Mouse (Mus musculus): Measurements from ENCODE around the gene Yeats2. TPM values are rescaled to one million over a fixed set of nuclear protein-coding genes. Genes with fewer than 3 reads are reported as not detected.

Gene Yeats2
- polyA plus RNA-seq, 1 experiment from 2014 or later = 31.4 TPM

DNA sequence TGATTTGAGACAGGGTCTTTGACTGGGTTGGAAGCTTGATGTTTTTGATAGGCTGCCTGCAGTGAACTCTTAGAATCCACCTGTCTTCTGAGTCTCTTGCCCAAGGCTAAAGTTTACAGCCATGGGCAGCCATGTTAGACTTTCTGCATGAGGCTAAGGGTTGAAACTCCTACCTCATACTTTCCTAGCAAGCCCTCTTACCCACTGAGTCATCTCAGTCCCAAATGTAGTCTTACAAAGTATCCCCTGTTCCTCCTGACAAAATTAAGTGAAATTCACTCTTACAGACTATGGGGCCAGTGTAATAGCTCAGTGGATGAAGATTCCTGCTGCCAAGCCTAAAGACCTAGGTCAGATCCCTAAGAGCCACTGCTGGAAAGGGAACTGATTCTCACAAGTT, 106.2 kb downstream of the Yeats2 start:
- H3K9me3 ChIP-seq (ENCODE audit: control insufficient read depth, low read length) = no peaks in the 10 kb centered on the region
- no peak for DNase-seq (ENCODE audit: low spot score, missing footprints)
- ATAC-seq (ENCODE audit: low FRiP score) = no peak
- H3K27me3 ChIP-seq (ENCODE audit: control insufficient read depth, insufficient read depth, low read length) = no peaks in the 10 kb centered on the region
- H3K4me1 ChIP-seq (ENCODE audit: control insufficient read depth, insufficient read depth, low read length) = no peaks in the 10 kb centered on the region; the same call in 1 of the 2 replicates
- H3K9ac ChIP-seq (ENCODE audit: low read length) = no peak overlapping the region
- H3K4me3 ChIP-seq (ENCODE audit: low read depth, low read length) = no peak overlapping the region
- no peak overlapping the region for H3K27ac ChIP-seq (ENCODE audit: low read depth, low read length)
- H3K36me3 ChIP-seq (ENCODE audit: control insufficient read depth, insufficient read depth, low read length) = no peaks in the 10 kb centered on the region
- no peak overlapping the region for H3K4me2 ChIP-seq

DNA sequence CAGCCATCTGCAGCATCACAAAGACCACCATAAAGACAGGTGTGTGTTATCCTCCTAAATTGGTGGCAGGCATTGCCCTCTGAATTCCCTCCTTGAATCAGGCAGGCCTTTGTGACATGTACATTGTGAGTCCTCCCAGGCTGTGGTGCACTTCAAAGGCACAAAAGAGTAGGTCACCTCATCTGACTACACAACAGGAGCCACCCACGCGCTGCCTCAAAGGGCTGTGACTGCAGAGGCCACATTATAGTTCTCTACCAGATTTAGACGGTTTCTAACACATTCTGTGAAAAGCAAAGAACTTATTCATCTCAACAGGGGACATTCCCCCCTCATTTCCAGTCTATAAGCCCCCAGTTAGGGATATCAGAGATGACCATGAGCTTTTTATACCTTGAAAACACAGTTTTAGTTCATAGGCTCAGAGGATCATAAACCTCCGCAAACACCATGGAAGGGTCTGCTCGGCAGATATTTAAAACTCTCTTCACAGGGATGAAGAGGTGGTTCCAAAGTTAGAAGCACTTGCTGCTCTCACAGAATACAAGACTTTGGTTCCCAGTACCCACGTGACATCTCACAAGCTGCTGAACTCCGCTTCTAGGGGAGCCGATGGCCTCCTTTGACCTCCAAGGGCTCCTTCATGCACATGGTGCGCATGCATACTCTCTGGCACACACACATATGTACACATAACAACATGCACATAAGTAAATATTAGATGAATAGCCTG, 107.7 kb downstream of the Yeats2 start:
- H3K4me3 ChIP-seq (ENCODE audit: low read depth, low read length) = no peak overlapping the region
- H3K4me2 ChIP-seq = no peak overlapping the region
- no peak overlapping the region for H3K9ac ChIP-seq (ENCODE audit: low read length)
- no peaks in the 10 kb centered on the region for H3K27me3 ChIP-seq (ENCODE audit: control insufficient read depth, insufficient read depth, low read length)
- no peaks in the 10 kb centered on the region for H3K36me3 ChIP-seq (ENCODE audit: control insufficient read depth, insufficient read depth, low read length)
- ATAC-seq (ENCODE audit: low FRiP score) = no peak
- 88% methylated on average over 9 of the region's 9 CpGs for WGBS
- no peak for DNase-seq (ENCODE audit: low spot score, missing footprints)
- H3K9me3 ChIP-seq (ENCODE audit: control insufficient read depth, low read length) = no peaks in the 10 kb centered on the region
- no peak overlapping the region for H3K27ac ChIP-seq (ENCODE audit: low read depth, low read length)
- H3K4me1 ChIP-seq (ENCODE audit: control insufficient read depth, insufficient read depth, low read length) = no peaks in the 10 kb centered on the region; the same call in 1 of the 2 replicates

DNA sequence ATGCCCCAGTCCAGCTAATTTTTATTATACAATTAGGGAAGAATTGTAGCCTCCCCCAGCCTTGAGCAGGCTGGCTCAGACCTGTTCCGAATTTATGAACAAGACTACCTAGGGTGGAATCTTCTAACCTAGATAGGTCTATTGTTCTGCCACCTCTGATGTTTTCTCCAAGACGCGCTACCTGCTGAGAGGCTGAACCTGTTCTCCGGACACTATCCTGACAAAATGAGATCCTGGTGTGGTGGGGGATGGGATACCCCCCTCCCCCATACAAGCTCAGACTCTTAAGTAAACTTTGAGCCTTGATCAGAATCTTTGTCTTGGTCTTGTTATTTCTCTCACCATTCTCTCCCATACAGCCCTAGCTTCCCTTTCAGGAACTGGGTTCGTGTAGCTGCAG, 117.1 kb downstream of the Yeats2 start:
- WGBS = 77% methylated on average over 5 of the region's 5 CpGs

GRCm38 (mm10) chr16:20265089-20265488, 124.2 kb downstream of the Yeats2 start:
- no peaks in the 10 kb centered on the region for H3K27me3 ChIP-seq (ENCODE audit: control insufficient read depth, insufficient read depth, low read length)
- no peaks in the 10 kb centered on the region for H3K4me1 ChIP-seq (ENCODE audit: control insufficient read depth, insufficient read depth, low read length)
- no peak overlapping the region for H3K9ac ChIP-seq (ENCODE audit: low read length)
- WGBS = 87% methylated on average over 7 of the region's 7 CpGs
- no peaks in the 10 kb centered on the region for H3K36me3 ChIP-seq (ENCODE audit: control insufficient read depth, insufficient read depth, low read length)
- ATAC-seq (ENCODE audit: low FRiP score) (no peak), DNase-seq (ENCODE audit: low spot score, missing footprints) (no peak)
- no peak overlapping the region for H3K4me2 ChIP-seq
- no peaks in the 10 kb centered on the region for H3K9me3 ChIP-seq (ENCODE audit: control insufficient read depth, low read length)
- H3K4me3 ChIP-seq (ENCODE audit: low read depth, low read length) = no peak overlapping the region
- no peak overlapping the region for H3K27ac ChIP-seq (ENCODE audit: low read depth, low read length)

More for the DNA sequence above, 117.1 kb downstream of the Yeats2 start:
- H3K36me3 ChIP-seq (ENCODE audit: control insufficient read depth, insufficient read depth, low read length) = no peaks in the 10 kb centered on the region
- H3K4me1 ChIP-seq (ENCODE audit: control insufficient read depth, insufficient read depth, low read length) = no peaks in the 10 kb centered on the region
- no peaks in the 10 kb centered on the region for H3K9me3 ChIP-seq (ENCODE audit: control insufficient read depth, low read length)
- H3K27ac ChIP-seq (ENCODE audit: low read depth, low read length) = no peak overlapping the region
- H3K27me3 ChIP-seq (ENCODE audit: control insufficient read depth, insufficient read depth, low read length) = no peaks in the 10 kb centered on the region
- H3K4me2 ChIP-seq = no peak overlapping the region
- no peak overlapping the region for H3K9ac ChIP-seq (ENCODE audit: low read length)
- no peak for ATAC-seq (ENCODE audit: low FRiP score)
- H3K4me3 ChIP-seq (ENCODE audit: low read depth, low read length) = no peak overlapping the region
- no peak for DNase-seq (ENCODE audit: low spot score, missing footprints)

GRCm38 (mm10) chr16:20271339-20271738, 130.5 kb downstream of the Yeats2 start:
- H3K4me1 ChIP-seq (ENCODE audit: control insufficient read depth, insufficient read depth, low read length) = no peaks in the 10 kb centered on the region
- ATAC-seq (ENCODE audit: low FRiP score) (no peak), DNase-seq (ENCODE audit: low spot score, missing footprints) (no peak)
- H3K9me3 ChIP-seq (ENCODE audit: control insufficient read depth, low read length) = no peaks in the 10 kb centered on the region
- H3K9ac ChIP-seq (ENCODE audit: low read length) = no peak overlapping the region
- no peaks in the 10 kb centered on the region for H3K27me3 ChIP-seq (ENCODE audit: control insufficient read depth, insufficient read depth, low read length)
- 80% methylated on average over 4 of the region's 4 CpGs for WGBS
- H3K4me3 ChIP-seq (ENCODE audit: low read depth, low read length) = no peak overlapping the region
- no peaks in the 10 kb centered on the region for H3K36me3 ChIP-seq (ENCODE audit: control insufficient read depth, insufficient read depth, low read length)
- no peak overlapping the region for H3K27ac ChIP-seq (ENCODE audit: low read depth, low read length)
- H3K4me2 ChIP-seq = no peak overlapping the region

- WGBS = 21% methylated on average over 3 of the region's 3 CpGs
- Histone ChIP-seq H3K9me3 (ENCODE audit: control insufficient read depth, low read length) (no peaks in the 10 kb centered on the region), H3K4me2 (no peak overlapping the region), H3K4me1 (ENCODE audit: control insufficient read depth, insufficient read depth, low read length) (no peaks in the 10 kb centered on the region), H3K9ac (ENCODE audit: low read length) (no peak overlapping the region), H3K4me3 (ENCODE audit: low read depth, low read length) (no peak overlapping the region), H3K27me3 (ENCODE audit: control insufficient read depth, insufficient read depth, low read length) (no peaks in the 10 kb centered on the region), H3K36me3 (ENCODE audit: control insufficient read depth, insufficient read depth, low read length) (peaks cover 2% of the 10 kb centered on the region; the same call in 1 of the 2 replicates), H3K27ac (ENCODE audit: low read depth, low read length) (no peak overlapping the region)
- DNase-seq (ENCODE audit: low spot score, missing footprints) (no peak), ATAC-seq (ENCODE audit: low FRiP score) (no peak)
These were observed 132.1 kb downstream of the Yeats2 start for GRCm38 (mm10) chr16:20272994-20273393.

DNA sequence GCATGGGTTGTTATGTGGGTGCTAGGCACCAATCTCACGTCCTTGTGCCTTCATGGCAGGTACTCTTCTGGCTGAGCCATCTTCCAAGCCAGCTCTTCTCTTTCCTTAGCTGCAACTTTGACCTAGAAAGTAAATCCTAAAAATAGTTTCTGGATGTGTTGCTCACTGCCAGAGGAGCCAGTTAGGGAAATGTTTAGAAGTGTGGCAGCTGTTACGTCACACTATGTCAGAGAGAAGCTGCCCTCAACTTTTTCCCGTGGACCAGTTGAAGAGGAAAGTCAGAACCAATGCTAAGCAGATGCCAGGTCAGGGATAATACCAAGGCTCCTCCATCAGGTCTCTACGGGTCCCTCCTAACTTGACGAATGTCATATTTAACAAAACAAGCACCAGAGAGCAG, 138.5 kb downstream of the Yeats2 start:
- Histone ChIP-seq H3K4me1 (ENCODE audit: control insufficient read depth, insufficient read depth, low read length) (no peaks in the 10 kb centered on the region), H3K36me3 (ENCODE audit: control insufficient read depth, insufficient read depth, low read length) (peaks cover 30% of the 10 kb centered on the region), H3K9me3 (ENCODE audit: control insufficient read depth, low read length) (no peaks in the 10 kb centered on the region), H3K27ac (ENCODE audit: low read depth, low read length) (no peak overlapping the region), H3K9ac (ENCODE audit: low read length) (no peak overlapping the region), H3K4me2 (no peak overlapping the region), H3K4me3 (ENCODE audit: low read depth, low read length) (no peak overlapping the region), H3K27me3 (ENCODE audit: control insufficient read depth, insufficient read depth, low read length) (no peaks in the 10 kb centered on the region)
- WGBS = 92% methylated on average over 5 of the region's 5 CpGs
- ATAC-seq (ENCODE audit: low FRiP score) (no peak), DNase-seq (ENCODE audit: low spot score, missing footprints) (no peak)

DNA sequence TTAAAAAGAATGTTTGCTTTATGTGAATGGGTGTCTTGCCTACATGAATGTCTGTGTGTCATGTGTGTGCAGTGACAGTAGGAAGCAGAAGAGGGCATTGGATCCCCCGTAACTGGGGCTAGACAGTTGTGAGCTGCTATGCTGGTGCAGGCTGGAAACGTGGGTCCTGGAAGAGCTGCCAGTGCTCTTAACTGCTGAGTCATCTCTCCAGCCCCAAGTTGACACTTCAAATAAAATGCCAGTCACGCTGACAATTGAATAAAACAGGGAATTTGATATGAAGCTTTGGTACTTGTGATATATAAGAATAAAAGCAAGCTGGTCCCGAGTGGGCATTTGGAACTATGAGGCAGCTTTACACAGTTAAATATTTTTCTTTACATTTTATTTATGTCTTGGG, 139.4 kb downstream of the Yeats2 start:
- no peaks in the 10 kb centered on the region for H3K9me3 ChIP-seq (ENCODE audit: control insufficient read depth, low read length)
- H3K4me1 ChIP-seq (ENCODE audit: control insufficient read depth, insufficient read depth, low read length) = no peaks in the 10 kb centered on the region
- no peak overlapping the region for H3K27ac ChIP-seq (ENCODE audit: low read depth, low read length)
- H3K4me3 ChIP-seq (ENCODE audit: low read depth, low read length) = no peak overlapping the region
- ATAC-seq (ENCODE audit: low FRiP score) (no peak), DNase-seq (ENCODE audit: low spot score, missing footprints) (no peak)
- H3K27me3 ChIP-seq (ENCODE audit: control insufficient read depth, insufficient read depth, low read length) = no peaks in the 10 kb centered on the region
- H3K36me3 ChIP-seq (ENCODE audit: control insufficient read depth, insufficient read depth, low read length) = peaks cover 32% of the 10 kb centered on the region
- H3K4me2 ChIP-seq = no peak overlapping the region
- WGBS = 91% methylated on average over 4 of the region's 4 CpGs
- no peak overlapping the region for H3K9ac ChIP-seq (ENCODE audit: low read length)

All from midbrain, embryonic 11.5 days (tissue).